Mouse (Mus musculus): ENCODE data around the gene Mrpl28. TPM values are rescaled to one million over a fixed set of nuclear protein-coding genes. Genes with fewer than 3 reads are reported as not detected.
A peak's percentile ranks its signal among the peaks of the same experiment; 100 is the strongest.

Mrpl28 gene
- polyA plus RNA-seq, 1 experiment = not detected

- Histone ChIP-seq H3K4me1 (ENCODE audit: control insufficient read depth, insufficient read depth, low read length) (peaks cover 27% of the 10 kb centered on the region), H3K4me3 (ENCODE audit: insufficient read depth, low read depth, low read length) (no peak overlapping the region), H3K27ac (ENCODE audit: insufficient read depth, low read depth, low read length) (no peak overlapping the region)
- WGBS = 64% methylated on average over 5 of the region's 5 CpGs
- TF ChIP-seq POLR2A (IDR thresholded peaks at IDR 0.05; ENCODE audit: insufficient read depth, low read depth, low read length) = no peak
- TF ChIP-seq CTCF (IDR thresholded peaks at IDR 0.05; ENCODE audit: insufficient read depth, low read depth, low read length) = no peak
Observed at GRCm38 (mm10) chr17:26122431-26123140, 714 bp upstream of the Mrpl28 start.

GRCm38 (mm10) chr17:26124560-26124959, 1.3 kb downstream of the Mrpl28 start:
- TF ChIP-seq POLR2A (IDR thresholded peaks at IDR 0.05; ENCODE audit: insufficient read depth, low read depth, low read length) = no peak
- H3K27ac ChIP-seq (ENCODE audit: insufficient read depth, low read depth, low read length) = no peak overlapping the region
- H3K4me1 ChIP-seq (ENCODE audit: control insufficient read depth, insufficient read depth, low read length) = peaks cover 27% of the 10 kb centered on the region
- 89% methylated on average over 7 of the region's 7 CpGs for WGBS
- H3K4me3 ChIP-seq (ENCODE audit: insufficient read depth, low read depth, low read length) = peak overlapping the region; percentile 14

- Histone ChIP-seq H3K4me3 (ENCODE audit: insufficient read depth, low read depth, low read length) (no peak overlapping the region), H3K27ac (ENCODE audit: insufficient read depth, low read depth, low read length) (no peak overlapping the region), H3K4me1 (ENCODE audit: control insufficient read depth, insufficient read depth, low read length) (peaks cover 23% of the 10 kb centered on the region)
- TF ChIP-seq POLR2A (IDR thresholded peaks at IDR 0.05; ENCODE audit: insufficient read depth, low read depth, low read length) (no peak), CTCF (IDR thresholded peaks at IDR 0.05; ENCODE audit: insufficient read depth, low read depth, low read length) (no peak)
- WGBS = 80% methylated on average over 10 of the region's 10 CpGs
Observed at GRCm38 (mm10) chr17:26125226-26125625, 1.9 kb downstream of the Mrpl28 start.

GRCm38 (mm10) chr17:26131062-26131732, 7.9 kb downstream of the Mrpl28 start:
- TF ChIP-seq POLR2A (IDR thresholded peaks at IDR 0.05; ENCODE audit: insufficient read depth, low read depth, low read length) (no peak), CTCF (IDR thresholded peaks at IDR 0.05; ENCODE audit: insufficient read depth, low read depth, low read length) (no peak)
- H3K4me3 ChIP-seq (ENCODE audit: insufficient read depth, low read depth, low read length) = no peak overlapping the region
- H3K4me1 ChIP-seq (ENCODE audit: control insufficient read depth, insufficient read depth, low read length) = no peaks in the 10 kb centered on the region
- WGBS = 80% methylated on average over 18 of the region's 18 CpGs
- H3K27ac ChIP-seq (ENCODE audit: insufficient read depth, low read depth, low read length) = no peak overlapping the region

GRCm38 (mm10) chr17:26131856-26132853, 8.9 kb downstream of the Mrpl28 start:
- H3K27ac ChIP-seq (ENCODE audit: insufficient read depth, low read depth, low read length) = no peak overlapping the region
- H3K4me3 ChIP-seq (ENCODE audit: insufficient read depth, low read depth, low read length) = no peak overlapping the region
- TF ChIP-seq CTCF (IDR thresholded peaks at IDR 0.05; ENCODE audit: insufficient read depth, low read depth, low read length) = no peak
- TF ChIP-seq POLR2A (IDR thresholded peaks at IDR 0.05; ENCODE audit: insufficient read depth, low read depth, low read length) = no peak

GRCm38 (mm10) chr17:26137106-26137750, 13.9 kb downstream of the Mrpl28 start:
- Histone ChIP-seq H3K27ac (ENCODE audit: insufficient read depth, low read depth, low read length) (no peak overlapping the region), H3K4me1 (ENCODE audit: control insufficient read depth, insufficient read depth, low read length) (no peaks in the 10 kb centered on the region), H3K4me3 (ENCODE audit: insufficient read depth, low read depth, low read length) (no peak overlapping the region)
- WGBS = 89% methylated on average over 11 of the region's 11 CpGs
- no peak for TF ChIP-seq POLR2A (IDR thresholded peaks at IDR 0.05; ENCODE audit: insufficient read depth, low read depth, low read length)
- TF ChIP-seq CTCF (IDR thresholded peaks at IDR 0.05; ENCODE audit: insufficient read depth, low read depth, low read length) = no peak

More at GRCm38 (mm10) chr17:26131856-26132853, 8.9 kb downstream of the Mrpl28 start:
- 66% methylated on average over 18 of the region's 18 CpGs for WGBS
- H3K4me1 ChIP-seq (ENCODE audit: control insufficient read depth, insufficient read depth, low read length) = no peaks in the 10 kb centered on the region

- TF ChIP-seq POLR2A (IDR thresholded peaks at IDR 0.05; ENCODE audit: insufficient read depth, low read depth, low read length) = no peak
- no peak for TF ChIP-seq CTCF (IDR thresholded peaks at IDR 0.05; ENCODE audit: insufficient read depth, low read depth, low read length)
- Histone ChIP-seq H3K4me1 (ENCODE audit: control insufficient read depth, insufficient read depth, low read length) (peaks cover under 1% of the 10 kb centered on the region; the same call in 1 of the 2 replicates), H3K4me3 (ENCODE audit: insufficient read depth, low read depth, low read length) (peak overlapping the region; percentile 96; the same call in 1 of the 2 replicates), H3K27ac (ENCODE audit: insufficient read depth, low read depth, low read length) (peak overlapping the region; percentile 4; the same call in 1 of the 2 replicates)
- 75% methylated on average over 2 of the region's 2 CpGs for WGBS
Observed at GRCm38 (mm10) chr17:26137751-26138130, 14.4 kb downstream of the Mrpl28 start.

GRCm38 (mm10) chr17:26138239-26138836, 15.0 kb downstream of the Mrpl28 start, which contains the start of gene Axin1:
Gene Axin1 (plus strand): TSS chr17:26138688.
- Histone ChIP-seq H3K27ac (ENCODE audit: insufficient read depth, low read depth, low read length) (peak within 1 kb of the TSS; percentile 4; the same call in 1 of the 2 replicates), H3K4me3 (ENCODE audit: insufficient read depth, low read depth, low read length) (peak within 1 kb of the TSS; percentile 96), H3K4me1 (ENCODE audit: control insufficient read depth, insufficient read depth, low read length) (peaks cover 5% of the 10 kb centered on the region; the same call in 1 of the 2 replicates)
- under 1% methylated on average over 42 of the region's 42 CpGs for WGBS
- TF ChIP-seq CTCF (IDR thresholded peaks at IDR 0.05; ENCODE audit: insufficient read depth, low read depth, low read length) = 0 out of 2 replicates have a peak, but pooled peaks have one; percentile 26
- TF ChIP-seq POLR2A (IDR thresholded peaks at IDR 0.05; ENCODE audit: insufficient read depth, low read depth, low read length) = peak; percentile 82
